Mouse (Mus musculus): ENCODE measurements around the gene B3galt5. TPM values are rescaled to one million over a fixed set of nuclear protein-coding genes. Genes with fewer than 3 reads are reported as not detected.

Gene B3galt5
- total and polyA plus RNA-seq, 2 experiments from 2014 or later, result not detected

DNA sequence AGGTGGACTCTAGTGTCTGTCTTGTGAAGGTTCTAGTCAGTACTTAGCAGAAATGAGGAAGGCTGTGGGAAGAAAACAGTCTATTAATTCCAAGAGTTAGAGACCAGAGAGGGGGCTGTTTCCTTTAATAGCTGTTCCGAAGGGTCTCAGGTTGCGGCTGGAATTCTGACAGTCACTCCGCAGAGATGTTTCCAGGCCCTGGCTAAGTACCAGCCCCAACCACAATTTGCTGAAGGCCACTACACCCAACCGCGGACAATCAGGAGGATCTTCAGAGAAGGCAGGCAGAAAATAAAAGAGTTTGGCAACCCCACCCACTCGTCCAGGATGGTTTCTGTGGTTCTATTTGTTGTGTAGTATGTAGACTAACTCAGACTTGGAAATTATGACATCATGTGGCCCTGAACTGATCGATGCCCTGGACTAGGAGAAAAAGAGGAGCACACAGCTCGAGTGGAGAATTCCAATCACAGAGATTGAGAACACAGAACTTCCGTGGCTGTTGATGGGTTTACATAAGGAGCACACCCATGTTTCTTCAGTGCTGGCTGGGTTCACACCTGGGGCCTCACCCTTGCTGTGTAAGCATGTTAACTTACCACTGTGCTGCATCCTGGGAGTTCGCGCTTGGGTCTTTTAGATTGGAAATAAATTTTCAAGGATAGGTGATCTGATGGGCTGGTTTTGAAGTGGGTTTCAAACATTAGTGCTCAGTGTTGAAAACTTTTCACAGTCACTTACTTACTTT is 33.9 kb upstream of the B3galt5 start:
- no peaks in the 10 kb centered on the region for H3K9me3 ChIP-seq (replicated peaks; ENCODE audit: control insufficient read depth, low read length)
- peak overlapping the region; percentile 96 for H3K27ac ChIP-seq (ENCODE audit: low read depth)
- TF ChIP-seq EP300 (IDR thresholded peaks at IDR 0.05; ENCODE audit: low read depth) (no peak), CTCF (IDR thresholded peaks at IDR 0.05; ENCODE audit: low read depth) (no peak)
- 45% methylated on average over 11 of the region's 11 CpGs for WGBS
- DNase-seq (ENCODE audit: low spot score), result no peak
- peak overlapping the region; percentile 66 for H3K9ac ChIP-seq (replicated peaks; ENCODE audit: low read depth, low read length)
- H3K36me3 ChIP-seq (replicated peaks; ENCODE audit: control insufficient read depth, insufficient read depth, low read length), result no peaks in the 10 kb centered on the region
- no peak for ATAC-seq (ENCODE audit: insufficient read depth, low read depth)
- no peaks in the 10 kb centered on the region for H3K27me3 ChIP-seq (ENCODE audit: control insufficient read depth, insufficient read depth, low read length)
- peaks cover 13% of the 10 kb centered on the region for H3K4me1 ChIP-seq (ENCODE audit: control insufficient read depth, insufficient read depth)
- peak overlapping the region; percentile 49 for H3K4me3 ChIP-seq (ENCODE audit: low read depth, low read length)
- H3K4me2 ChIP-seq (ENCODE audit: low read depth, low read length), result peak overlapping the region; percentile 62

DNA sequence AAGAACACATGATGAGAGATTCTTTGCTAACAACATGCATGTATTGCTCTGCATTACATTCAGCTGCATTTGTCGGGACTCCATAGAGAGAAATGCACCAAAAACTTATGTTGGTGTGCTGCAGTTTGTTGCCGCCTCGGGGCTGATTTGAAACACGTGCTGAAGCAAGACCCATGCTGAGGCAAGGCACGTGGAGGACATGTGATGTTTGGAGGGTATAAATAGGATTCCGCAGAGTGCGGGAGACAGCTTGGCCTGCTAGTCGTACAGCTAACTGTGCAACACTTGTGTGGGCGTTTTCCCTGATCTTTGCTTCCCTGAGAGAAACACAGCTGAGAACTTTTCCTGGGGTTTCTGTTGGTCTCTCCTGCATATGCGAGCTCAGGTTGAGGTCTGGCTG is 25.8 kb upstream of the B3galt5 start:
- Histone ChIP-seq H3K4me1 (ENCODE audit: control insufficient read depth, insufficient read depth) (peaks cover 41% of the 10 kb centered on the region), H3K36me3 (replicated peaks; ENCODE audit: control insufficient read depth, insufficient read depth, low read length) (peaks cover 8% of the 10 kb centered on the region; the same call in 1 of the 2 replicates), H3K9ac (replicated peaks; ENCODE audit: low read depth, low read length) (no peak overlapping the region), H3K4me3 (ENCODE audit: low read depth, low read length) (no peak overlapping the region), H3K4me2 (ENCODE audit: low read depth, low read length) (no peak overlapping the region), H3K27ac (ENCODE audit: low read depth) (peak overlapping the region; percentile 89), H3K9me3 (replicated peaks; ENCODE audit: control insufficient read depth, low read length) (no peaks in the 10 kb centered on the region), H3K27me3 (ENCODE audit: control insufficient read depth, insufficient read depth, low read length) (no peaks in the 10 kb centered on the region)
- DNase-seq (ENCODE audit: low spot score), result no peak
- no peak for ATAC-seq (ENCODE audit: insufficient read depth, low read depth)
- 40% methylated on average over 10 of the region's 10 CpGs for WGBS
- peak; percentile 71 for TF ChIP-seq EP300 (IDR thresholded peaks at IDR 0.05; ENCODE audit: low read depth)
- TF ChIP-seq CTCF (IDR thresholded peaks at IDR 0.05; ENCODE audit: low read depth), result no peak

DNA sequence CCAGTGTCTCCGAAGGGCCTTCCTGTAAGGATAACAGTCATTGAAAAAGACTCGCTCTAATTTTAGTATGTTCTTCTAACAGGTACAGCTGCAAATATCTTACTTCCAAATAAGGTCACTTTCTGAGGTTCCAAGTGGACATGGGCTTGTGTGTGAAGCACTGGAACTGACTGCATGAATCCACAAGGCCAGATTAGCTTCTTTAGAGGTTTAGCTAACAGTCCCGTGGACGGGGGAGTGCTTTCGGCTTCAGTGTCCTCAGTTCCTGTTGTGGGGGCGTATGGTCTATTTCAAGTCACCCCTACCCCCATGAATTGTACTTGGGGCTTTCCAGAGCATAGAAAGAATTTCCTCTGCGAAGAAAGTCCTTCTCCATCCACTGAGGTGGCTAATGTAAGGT is 24.7 kb upstream of the B3galt5 start:
- no peaks in the 10 kb centered on the region for H3K27me3 ChIP-seq (ENCODE audit: control insufficient read depth, insufficient read depth, low read length)
- TF ChIP-seq CTCF (IDR thresholded peaks at IDR 0.05; ENCODE audit: low read depth), result no peak
- TF ChIP-seq EP300 (IDR thresholded peaks at IDR 0.05; ENCODE audit: low read depth), result peak; percentile 56; the same call in 1 of the 2 replicates
- no peak overlapping the region for H3K9ac ChIP-seq (replicated peaks; ENCODE audit: low read depth, low read length)
- peak; percentile 72 for DNase-seq (ENCODE audit: low spot score)
- peak; percentile 47 for ATAC-seq (ENCODE audit: insufficient read depth, low read depth)
- H3K27ac ChIP-seq (ENCODE audit: low read depth), result peak overlapping the region; percentile 89
- no peak overlapping the region for H3K4me2 ChIP-seq (ENCODE audit: low read depth, low read length)
- peaks cover 39% of the 10 kb centered on the region for H3K4me1 ChIP-seq (ENCODE audit: control insufficient read depth, insufficient read depth)
- no peaks in the 10 kb centered on the region for H3K9me3 ChIP-seq (replicated peaks; ENCODE audit: control insufficient read depth, low read length)
- peaks cover 12% of the 10 kb centered on the region; the same call in 1 of the 2 replicates for H3K36me3 ChIP-seq (replicated peaks; ENCODE audit: control insufficient read depth, insufficient read depth, low read length)
- 27% methylated on average over 7 of the region's 7 CpGs for WGBS
- H3K4me3 ChIP-seq (ENCODE audit: low read depth, low read length), result no peak overlapping the region

DNA sequence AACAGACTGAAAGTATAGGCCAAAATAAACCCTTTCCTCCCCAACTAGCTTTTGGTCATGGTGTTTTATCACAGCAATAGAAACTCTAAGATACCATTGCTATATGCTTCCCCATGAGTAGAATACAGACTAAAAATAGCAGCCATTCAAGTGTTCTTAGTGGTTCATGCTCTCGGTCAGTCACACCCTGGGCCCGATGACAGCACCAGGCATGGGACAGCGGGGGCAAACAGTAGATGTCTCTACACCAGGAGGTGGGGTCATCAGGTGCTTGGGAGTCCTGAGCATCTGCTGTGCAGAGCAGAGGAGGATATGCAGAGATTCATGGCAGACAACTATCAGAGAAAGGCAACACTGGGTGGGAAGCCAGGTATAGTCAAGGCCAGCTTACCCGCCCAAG is 22.6 kb upstream of the B3galt5 start:
- peaks cover 12% of the 10 kb centered on the region; the same call in 1 of the 2 replicates for H3K36me3 ChIP-seq (replicated peaks; ENCODE audit: control insufficient read depth, insufficient read depth, low read length)
- ATAC-seq (ENCODE audit: insufficient read depth, low read depth), result peak; percentile 87
- no peaks in the 10 kb centered on the region for H3K27me3 ChIP-seq (ENCODE audit: control insufficient read depth, insufficient read depth, low read length)
- H3K4me1 ChIP-seq (ENCODE audit: control insufficient read depth, insufficient read depth), result peaks cover 28% of the 10 kb centered on the region
- peak overlapping the region; percentile 89 for H3K27ac ChIP-seq (ENCODE audit: low read depth)
- no peaks in the 10 kb centered on the region for H3K9me3 ChIP-seq (replicated peaks; ENCODE audit: control insufficient read depth, low read length)
- no peak overlapping the region for H3K4me2 ChIP-seq (ENCODE audit: low read depth, low read length)
- no peak overlapping the region for H3K4me3 ChIP-seq (ENCODE audit: low read depth, low read length)
- no peak overlapping the region for H3K9ac ChIP-seq (replicated peaks; ENCODE audit: low read depth, low read length)
- TF ChIP-seq EP300 (IDR thresholded peaks at IDR 0.05; ENCODE audit: low read depth) (peak; percentile 99), CTCF (IDR thresholded peaks at IDR 0.05; ENCODE audit: low read depth) (no peak)
- 46% methylated on average over 4 of the region's 4 CpGs for WGBS
- peak; percentile 83 for DNase-seq (ENCODE audit: low spot score)

DNA sequence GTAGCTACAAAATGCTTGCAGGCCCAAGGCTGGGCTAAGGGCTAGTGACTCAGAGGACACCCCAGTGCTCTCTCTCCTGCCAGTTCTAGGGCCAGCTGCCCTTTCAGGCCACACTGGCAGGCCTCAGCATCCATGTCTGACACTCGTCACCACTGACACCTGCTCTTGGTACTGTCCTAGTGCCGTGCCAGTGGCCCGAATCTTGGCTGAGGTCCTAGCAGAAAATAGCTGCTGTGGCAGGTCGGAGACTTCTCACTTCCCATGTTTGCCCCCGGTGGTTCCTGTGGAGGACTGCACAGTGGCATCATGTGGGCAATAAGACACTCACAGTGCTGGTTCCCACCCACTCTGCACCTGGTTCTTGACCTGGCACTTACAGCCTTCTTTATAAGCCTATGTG is 14.1 kb upstream of the B3galt5 start:
- Histone ChIP-seq H3K9ac (replicated peaks; ENCODE audit: low read depth, low read length) (no peak overlapping the region), H3K9me3 (replicated peaks; ENCODE audit: control insufficient read depth, low read length) (no peaks in the 10 kb centered on the region), H3K4me3 (ENCODE audit: low read depth, low read length) (no peak overlapping the region), H3K36me3 (replicated peaks; ENCODE audit: control insufficient read depth, insufficient read depth, low read length) (peaks cover 15% of the 10 kb centered on the region), H3K27ac (ENCODE audit: low read depth) (peak overlapping the region; percentile 56), H3K27me3 (ENCODE audit: control insufficient read depth, insufficient read depth, low read length) (no peaks in the 10 kb centered on the region), H3K4me1 (ENCODE audit: control insufficient read depth, insufficient read depth) (peaks cover 18% of the 10 kb centered on the region; the same call in 1 of the 2 replicates), H3K4me2 (ENCODE audit: low read depth, low read length) (no peak overlapping the region)
- WGBS, result 36% methylated on average over 5 of the region's 5 CpGs
- ATAC-seq (ENCODE audit: insufficient read depth, low read depth), result peak; percentile 92
- TF ChIP-seq CTCF (IDR thresholded peaks at IDR 0.05; ENCODE audit: low read depth) (peak; percentile 34), EP300 (IDR thresholded peaks at IDR 0.05; ENCODE audit: low read depth) (no peak)
- peak; percentile 75 for DNase-seq (ENCODE audit: low spot score)

All from heart, postnatal 0 days (tissue).